Mouse (Mus musculus) liver, embryonic 11.5 days (tissue): ENCODE data around the gene Card14. TPM values are rescaled to one million over a fixed set of nuclear protein-coding genes. Genes with fewer than 3 reads are reported as not detected.

Experiments
- ATAC-seq: fragments of 200-750 bp; cut with Nextera tagmentation; replicated peaks from 2 replicates; pipeline ENCODE4 v1.8.0; 2017; ENCODE audit warnings: moderate number of reproducible peaks, mild to moderate bottlenecking, moderate TSS enrichment, moderate library complexity; ENCODE audit not compliant: low FRiP score
- DNase-seq: peaks from one replicate; pipeline ENCODE4 v3.0.0-alpha.2; 2017; ENCODE audit warnings: low spot score
- H3K27ac ChIP-seq: fragments of 300-500 bp; sonication (generic); 2 replicates; pipeline ENCODE4 v1.5.1; 2014; ENCODE audit warnings: mild to moderate bottlenecking, low read depth, low read length, control low read depth
- H3K27me3 ChIP-seq: fragments of 300-500 bp; sonication (generic); replicated peaks from 2 replicates; pipeline ENCODE4 v1.6.1; 2014; ENCODE audit warnings: low read length, mixed read lengths; ENCODE audit not compliant: control insufficient read depth, insufficient read depth
- H3K36me3 ChIP-seq: fragments of 300-500 bp; sonication (generic); 2 replicates; pipeline ENCODE4 v1.6.1; 2014; ENCODE audit warnings: mild to moderate bottlenecking, low read length, moderate library complexity, mixed read lengths; ENCODE audit not compliant: control insufficient read depth, insufficient read depth
- H3K4me1 ChIP-seq: fragments of 300-500 bp; sonication (generic); replicated peaks from 2 replicates; pipeline ENCODE4 v1.6.1; 2014; ENCODE audit warnings: low read length, mixed read lengths; ENCODE audit not compliant: control insufficient read depth, insufficient read depth
- H3K4me2 ChIP-seq: fragments of 300-500 bp; sonication (generic); 2 replicates; pipeline ENCODE4 v1.6.1; 2014; ENCODE audit warnings: mild to moderate bottlenecking, control low read depth, moderate library complexity
- H3K4me3 ChIP-seq: fragments of 300-500 bp; sonication (generic); 2 replicates; pipeline ENCODE4 v1.5.1; 2014; ENCODE audit warnings: low read depth, low read length, control low read depth
- H3K9ac ChIP-seq: fragments of 300-500 bp; sonication (generic); 2 replicates; pipeline ENCODE4 v1.6.1; 2014; ENCODE audit warnings: low read depth, low read length, control low read depth
- H3K9me3 ChIP-seq: fragments of 300-500 bp; sonication (generic); 2 replicates; pipeline ENCODE4 v1.6.1; 2016; ENCODE audit warnings: low read length, inconsistent platforms, mixed read lengths; ENCODE audit not compliant: control insufficient read depth
- WGBS: fragments of 180-500 bp; shearing (Covaris S2); extraction: QIAGEN DNeasy Blood & Tissue Kit; methylation state at CpG from one replicate; pipeline ENCODE4 v1.1.7; 2014; 5-methylcytosine and 5-hydroxymethylcytosine counted together
- microRNA counts: library from miRNA; unstranded; fragments of <30 nt; microRNA quantifications from one replicate; lab custom pipeline; 2015
- microRNA-seq: library from miRNA; unstranded; fragments of <30 nt; microRNA quantifications from one replicate; pipeline ENCODE4, GENCODE M21; 2017; ENCODE audit warnings: borderline number of aligned reads
- polyA plus RNA-seq: library from polyadenylated mRNA; unstranded; fragments of >200 nt; fragmentation: Nextera tagmentation; extraction: Ambion mirVana; gene quantifications from 2 replicates; pipeline ENCODE4 v1.2.1, GENCODE M21; 2014

The Card14 gene
- polyA plus RNA-seq, 1 experiment from 2014 or later, result 0.37 TPM

- Histone ChIP-seq H3K9ac (peak overlapping the region; percentile 58), H3K27ac (peak overlapping the region; percentile 73), H3K4me3 (peak overlapping the region; percentile 75), H3K4me1 (peaks cover 29% of the 10 kb centered on the region), H3K27me3 (peaks cover 5% of the 10 kb centered on the region), H3K9me3 (no peaks in the 10 kb centered on the region), H3K4me2 (peak overlapping the region; percentile 99), H3K36me3 (no peaks in the 10 kb centered on the region; the same call in 1 of the 2 replicates)
- 7% methylated on average over 11 of the region's 12 CpGs for WGBS
- ATAC-seq (peak; percentile 73), DNase-seq (peak; percentile 68)
Observed at GRCm38 (mm10) chr11:119392001-119392614, 84.5 kb downstream of the Card14 start.

GRCm38 (mm10) chr11:119392800-119393482 is 85.4 kb downstream of the Card14 start, which contains the start of gene Rnf213:
Gene Rnf213, plus strand, starts transcription at chr11:119393100.
- Histone ChIP-seq H3K36me3 (no peaks in the 10 kb centered on the region; the same call in 1 of the 2 replicates), H3K27me3 (peaks cover 5% of the 10 kb centered on the region), H3K4me3 (peak within 1 kb of the TSS; percentile 75), H3K27ac (peak within 1 kb of the TSS; percentile 73), H3K4me1 (peaks cover 29% of the 10 kb centered on the region), H3K4me2 (peak within 1 kb of the TSS; percentile 99), H3K9me3 (no peaks in the 10 kb centered on the region), H3K9ac (peak within 1 kb of the TSS; percentile 58)
- peak; percentile 60; the same call in 1 of the 2 replicates for ATAC-seq
- DNase-seq, result peak; percentile 75
- 2% methylated on average over 19 of the region's 19 CpGs for WGBS

GRCm38 (mm10) chr11:119393483-119393804 is 85.9 kb downstream of the Card14 start:
- Histone ChIP-seq H3K4me2 (peak overlapping the region; percentile 99), H3K9me3 (no peaks in the 10 kb centered on the region), H3K27ac (0 out of 2 replicates have a peak overlapping the region, but pooled peaks have one; percentile 43), H3K36me3 (no peaks in the 10 kb centered on the region; the same call in 1 of the 2 replicates), H3K4me3 (peak overlapping the region; percentile 75), H3K4me1 (peaks cover 29% of the 10 kb centered on the region), H3K9ac (peak overlapping the region; percentile 58), H3K27me3 (peaks cover 5% of the 10 kb centered on the region)
- 19% methylated on average over 7 of the region's 7 CpGs for WGBS
- DNase-seq (no peak), ATAC-seq (no peak)

GRCm38 (mm10) chr11:119394210-119394609 is 86.6 kb downstream of the Card14 start:
- Histone ChIP-seq H3K27ac (no peak overlapping the region), H3K27me3 (peaks cover 5% of the 10 kb centered on the region), H3K9ac (0 out of 2 replicates have a peak overlapping the region, but pooled peaks have one; percentile 3), H3K36me3 (no peaks in the 10 kb centered on the region; the same call in 1 of the 2 replicates), H3K4me3 (no peak overlapping the region; the same call in 1 of the 2 replicates), H3K4me1 (peaks cover 29% of the 10 kb centered on the region), H3K4me2 (peak overlapping the region; percentile 99), H3K9me3 (no peaks in the 10 kb centered on the region)
- no peak for ATAC-seq
- WGBS, result 47% methylated on average over 6 of the region's 6 CpGs
- no peak for DNase-seq

MicroRNAs within 50 kb of the gene (microRNA counts, 519-probe panel; counts per million panel counts)
- not detected for microRNA mmu-miR-1932 (lab: Ali Mortazavi, UCI)

Small RNA genes lying within 50 kb of the gene (microRNA-seq; reads per million reads assigned to microRNA genes)
- gene Mir1932, result not detected

Other genes with a start within 250 kb of the Card14 start
- 5.1 TPM in 2 replicates for gene Cbx4, start 221.5 kb upstream of the Card14 start, polyA plus RNA-seq
- gene Tbc1d16, start 79.3 kb upstream of the Card14 start, polyA plus RNA-seq, result 3.4 and 3.6 TPM in 2 replicates
- 4.1 and 5.4 TPM in 2 replicates for gene Ccdc40, start 79.2 kb upstream of the Card14 start, polyA plus RNA-seq
- gene Gaa, start 39.9 kb upstream of the Card14 start, polyA plus RNA-seq, result 40.5 and 42.5 TPM in 2 replicates
- gene Eif4a3, start 7.7 kb upstream of the Card14 start, polyA plus RNA-seq, result 403 and 404 TPM in 2 replicates
- 4.4 and 5.8 TPM in 2 replicates for gene Sgsh, start 47.8 kb downstream of the Card14 start, polyA plus RNA-seq
- 4.3 and 5.1 TPM in 2 replicates for gene Slc26a11, start 47.8 kb downstream of the Card14 start, polyA plus RNA-seq
- 7.6 and 8.0 TPM in 2 replicates for gene Rnf213, start 85.3 kb downstream of the Card14 start, polyA plus RNA-seq
- 13.2 and 14.2 TPM in 2 replicates for gene Endov, start 183.6 kb downstream of the Card14 start, polyA plus RNA-seq
- gene Nptx1, start 240.0 kb downstream of the Card14 start, polyA plus RNA-seq, result 0.23 and 0.34 TPM in 2 replicates